Mouse (Mus musculus) heart, adult 2 months (tissue): ENCODE results near the gene Wdr81. TPM values are rescaled to one million over a fixed set of nuclear protein-coding genes. Genes with fewer than 3 reads are reported as not detected.

Experiments
- DNase-seq, 2 experiments: peaks; one replicate each; pipeline ENCODE4 v3.0.0; 2021
- H3K27ac ChIP-seq: fragments of 200-600 bp; 2 replicates; pipeline ENCODE4 v1.8.1; 2022
- H3K27me3 ChIP-seq: fragments of 200-500 bp; 2 replicates; pipeline ENCODE4 v1.6.1; 2012; ENCODE audit warnings: mild to moderate bottlenecking, low read length, inconsistent platforms, mixed read lengths; ENCODE audit not compliant: control insufficient read depth, insufficient read depth
- H3K36me3 ChIP-seq: fragments of 200-500 bp; 2 replicates; pipeline ENCODE4 v1.6.1; 2012; ENCODE audit warnings: low read length, inconsistent platforms; ENCODE audit not compliant: control insufficient read depth, insufficient read depth
- H3K4me1 ChIP-seq: fragments of 200-500 bp; 2 replicates; pipeline ENCODE4 v1.6.1; 2011; ENCODE audit warnings: low read length; ENCODE audit not compliant: control insufficient read depth, insufficient read depth
- H3K4me3 ChIP-seq: fragments of 200-600 bp; 2 replicates; pipeline ENCODE4 v1.8.1; 2022
- H3K79me2 ChIP-seq: fragments of 200-500 bp; replicated peaks from 2 replicates; pipeline ENCODE4 v1.6.1; 2012; ENCODE audit warnings: mild to moderate bottlenecking, inconsistent platforms, low read length, moderate library complexity, mixed read lengths; ENCODE audit not compliant: control insufficient read depth, insufficient read depth
- H3K9ac ChIP-seq: fragments of 200-500 bp; 2 replicates; pipeline ENCODE4 v1.6.1; 2012; ENCODE audit warnings: low read depth, mild to moderate bottlenecking, control low read depth, inconsistent platforms, low read length, mixed read lengths
- CTCF ChIP-seq: fragments of 200-600 bp; IDR thresholded peaks from 2 replicates; pipeline ENCODE4 v1.8.1; 2022; ENCODE audit warnings: antibody characterized with exemption, mild to moderate bottlenecking, moderate library complexity
- EP300 ChIP-seq: fragments of 200-500 bp; IDR thresholded peaks from 2 replicates; pipeline ENCODE4 v1.6.1; 2011; ENCODE audit warnings: low read depth, low read length, control low read depth; ENCODE audit not compliant: insufficient read depth
- POLR2A ChIP-seq: fragments of 200-500 bp; IDR thresholded peaks from 2 replicates; pipeline ENCODE4 v1.6.1; 2011; ENCODE audit warnings: mild to moderate bottlenecking, low read depth, low read length, control low read depth; ENCODE audit not compliant: insufficient read depth
- WGBS: fragments of 180-500 bp; shearing (Covaris S2); methylation state at CpG from one replicate; pipeline ENCODE4 v1.1.7; 2018; 5-methylcytosine and 5-hydroxymethylcytosine counted together
- intact Hi-C: fragments of 180-260 bp; cut with DNase I; formaldehyde crosslinking; loops from one replicate; pipeline ENCODE4 v1.15.1; 2025
- polyA plus RNA-seq: library from polyadenylated mRNA; depleted of rRNA; stranded (reverse); fragments of >200 nt; gene quantifications from 2 replicates; pipeline ENCODE4 v1.2.3, GENCODE M21; 2012
- total RNA-seq, 2 experiments: library from RNA; stranded (reverse); gene quantifications; 2 replicates each; pipeline ENCODE4 v1.2.3; 2021

Gene Wdr81
- total and polyA plus RNA-seq, 3 experiments: 7.0 to 9.6 (median 8.3) TPM

GRCm38 (mm10) chr11:75486192-75486591 lies 31.7 kb upstream of the Wdr81 start:
- peak overlapping the region; percentile 28 for H3K4me3 ChIP-seq
- TF ChIP-seq POLR2A (no peak), CTCF (no peak), EP300 (no peak)
- peaks cover 7% of the 10 kb centered on the region for H3K36me3 ChIP-seq
- intact Hi-C loops: loop anchor here (2.0 kb wide), 1 partner anchor 25 kb away; the partner anchor contains the start of gene Rilp
- no peak for DNase-seq
- peaks cover 7% of the 10 kb centered on the region for H3K4me1 ChIP-seq
- H3K79me2 ChIP-seq: peaks cover 7% of the 10 kb centered on the region
- H3K27ac ChIP-seq: peak overlapping the region; percentile 32; the same call in 1 of the 2 replicates
- H3K27me3 ChIP-seq: no peaks in the 10 kb centered on the region
- WGBS: 17% methylated on average over 3 of the region's 3 CpGs
- no peak overlapping the region for H3K9ac ChIP-seq

DNA sequence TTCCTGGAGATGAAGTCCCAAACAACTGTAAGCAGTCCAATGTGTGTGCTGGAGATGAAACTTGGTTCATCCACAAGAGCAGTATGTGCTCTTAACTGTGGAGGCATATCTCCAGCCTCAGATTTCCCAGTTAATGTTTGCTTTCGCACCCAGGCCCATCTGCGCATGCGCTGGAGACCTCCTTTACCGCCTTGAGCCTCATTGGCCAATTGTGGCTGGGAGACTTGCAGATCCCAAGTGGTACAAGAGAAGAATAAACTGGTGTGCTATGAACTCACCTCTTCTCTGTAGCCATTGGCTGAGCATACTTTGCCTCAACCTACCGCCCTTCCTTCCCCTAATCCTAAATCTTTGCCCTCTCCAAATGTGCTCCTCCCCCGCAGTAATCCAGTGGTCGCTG lies 18.9 kb upstream of the Wdr81 start:
- Histone ChIP-seq H3K27me3 (no peaks in the 10 kb centered on the region), H3K27ac (no peak overlapping the region), H3K4me3 (no peak overlapping the region), H3K4me1 (no peaks in the 10 kb centered on the region), H3K36me3 (no peaks in the 10 kb centered on the region), H3K9ac (no peak overlapping the region), H3K79me2 (no peaks in the 10 kb centered on the region)
- DNase-seq: no peak
- intact Hi-C loops: no loop called here
- TF ChIP-seq EP300 (no peak), CTCF (no peak), POLR2A (no peak)
- 76% methylated on average over 7 of the region's 7 CpGs for whole genome bisulfite sequencing

DNA sequence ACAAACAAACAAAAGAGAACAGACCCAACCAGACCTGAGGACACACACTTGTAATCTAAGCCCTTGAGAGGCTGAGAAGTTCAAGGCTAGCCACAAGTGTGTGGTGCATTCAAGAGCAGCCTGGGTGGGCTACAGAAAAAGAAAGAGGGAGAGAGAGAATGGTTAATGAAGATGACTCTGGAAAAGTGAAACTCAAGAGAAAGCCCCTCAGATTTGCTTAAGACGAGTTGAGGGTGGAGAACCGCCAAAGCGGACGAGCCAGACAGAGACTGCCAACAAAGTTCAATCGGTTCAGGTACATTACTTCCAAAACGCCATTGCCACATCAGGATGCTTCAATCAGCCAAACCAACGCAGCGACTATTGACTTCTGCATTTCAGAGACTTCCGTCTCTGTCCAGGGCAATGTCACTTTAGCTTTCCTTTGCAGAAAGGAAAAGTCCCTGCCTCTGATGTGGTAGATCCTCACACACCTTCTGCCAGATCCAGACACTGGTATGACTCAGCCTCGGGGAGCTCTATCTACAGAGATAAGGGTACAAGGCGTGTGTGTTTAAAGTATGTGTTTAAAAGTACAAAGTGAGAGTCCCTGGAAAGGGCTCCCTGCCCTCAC lies 18.1 kb upstream of the Wdr81 start:
- Histone ChIP-seq H3K36me3 (no peaks in the 10 kb centered on the region), H3K27ac (no peak overlapping the region), H3K79me2 (no peaks in the 10 kb centered on the region), H3K9ac (no peak overlapping the region), H3K4me1 (peaks cover under 1% of the 10 kb centered on the region; the same call in 1 of the 2 replicates), H3K27me3 (no peaks in the 10 kb centered on the region), H3K4me3 (no peak overlapping the region)
- WGBS: 64% methylated on average over 11 of the region's 11 CpGs
- intact Hi-C loops: no loop called here
- no peak for DNase-seq
- no peak for TF ChIP-seq POLR2A
- no peak for TF ChIP-seq CTCF
- TF ChIP-seq EP300: no peak

DNA sequence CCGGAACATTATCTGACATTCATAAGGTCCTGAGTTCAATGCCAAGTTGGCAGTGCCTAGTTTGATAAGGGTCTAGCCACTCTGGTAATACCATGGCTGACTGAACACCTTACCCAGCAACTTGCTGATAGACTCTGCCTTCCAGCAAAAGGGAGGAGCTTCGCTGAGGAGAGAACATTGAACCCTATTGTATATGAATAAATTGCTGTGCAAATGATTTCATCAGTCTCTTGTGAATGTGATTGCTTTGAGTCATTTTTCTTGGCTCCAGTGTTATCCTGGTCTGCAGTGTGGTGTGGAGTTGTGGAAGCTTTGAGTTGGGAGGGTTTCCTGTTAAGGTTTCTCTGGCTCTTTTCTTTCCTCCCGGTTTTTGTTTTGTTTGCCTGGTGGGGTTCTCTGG lies 16.2 kb upstream of the Wdr81 start:
- no peak for DNase-seq
- WGBS: 29% methylated on average over 3 of the region's 3 CpGs
- no peaks in the 10 kb centered on the region for H3K79me2 ChIP-seq
- peaks cover 6% of the 10 kb centered on the region for H3K36me3 ChIP-seq
- H3K4me3 ChIP-seq: no peak overlapping the region
- H3K27ac ChIP-seq: no peak overlapping the region
- H3K27me3 ChIP-seq: no peaks in the 10 kb centered on the region
- intact Hi-C loops: no loop called here
- no peak overlapping the region for H3K9ac ChIP-seq
- peaks cover 2% of the 10 kb centered on the region for H3K4me1 ChIP-seq
- TF ChIP-seq EP300 (no peak), CTCF (no peak), POLR2A (no peak)

GRCm38 (mm10) chr11:75469261-75469660 lies 14.7 kb upstream of the Wdr81 start:
- peaks cover 18% of the 10 kb centered on the region for H3K36me3 ChIP-seq
- H3K4me1 ChIP-seq: peaks cover 6% of the 10 kb centered on the region
- 96% methylated on average over 4 of the region's 4 CpGs for WGBS
- H3K27ac ChIP-seq: no peak overlapping the region
- no peak for TF ChIP-seq EP300
- H3K9ac ChIP-seq: no peak overlapping the region
- no peaks in the 10 kb centered on the region for H3K27me3 ChIP-seq
- H3K79me2 ChIP-seq: no peaks in the 10 kb centered on the region
- no peak overlapping the region for H3K4me3 ChIP-seq
- no peak for DNase-seq
- intact Hi-C loops: loop anchor here (2.0 kb wide), 1 partner anchor 16 kb away; no protein-coding TSS in a partner anchor

DNA sequence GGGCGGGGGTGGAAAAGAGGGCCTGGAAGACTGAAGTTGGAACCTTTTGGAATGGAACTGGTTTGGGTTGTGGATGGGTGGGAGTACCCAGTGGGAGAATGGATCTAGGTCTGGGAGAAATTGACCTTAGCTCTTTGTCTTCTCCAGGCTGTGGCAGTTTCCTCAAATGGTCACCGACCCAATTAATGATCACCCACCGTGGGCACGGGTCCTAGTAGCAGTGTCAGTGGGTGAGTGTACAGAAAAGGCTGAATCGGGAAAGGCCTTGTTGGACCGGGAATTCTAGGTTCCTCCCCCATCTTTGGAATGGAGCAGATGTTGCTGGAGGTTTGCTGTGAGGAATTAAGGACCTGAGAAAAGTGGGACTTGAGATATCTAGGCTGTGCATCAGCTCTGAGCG lies 13.9 kb upstream of the Wdr81 start:
- Histone ChIP-seq H3K36me3 (peaks cover 20% of the 10 kb centered on the region), H3K27ac (peak overlapping the region; percentile 69; the same call in 1 of the 2 replicates), H3K27me3 (no peaks in the 10 kb centered on the region), H3K4me3 (peak overlapping the region; percentile 53), H3K4me1 (peaks cover 6% of the 10 kb centered on the region), H3K9ac (peak overlapping the region; percentile 59), H3K79me2 (no peaks in the 10 kb centered on the region)
- intact Hi-C loops: loop anchor here (2.0 kb wide), 1 partner anchor 16 kb away; no protein-coding TSS in a partner anchor
- DNase-seq: no peak
- WGBS: 58% methylated on average over 7 of the region's 7 CpGs
- TF ChIP-seq POLR2A: no peak
- no peak for TF ChIP-seq CTCF
- no peak for TF ChIP-seq EP300
